ENCODE assay signal across 8 mouse cellular contexts in genomic region chr3:21936616-21937015, GRCm38 (mm10).
DNase-seq lines count a peak whose midpoint lies in the region; ATAC-seq and TF ChIP-seq lines count a peak whose summit lies in the region.

No protein-coding gene starts in this region.

- H3K27ac ChIP-seq in kidney, embryonic 16.5 days (ENCODE audit: low read length): 0 out of 2 replicates have a peak overlapping the region, but pooled peaks have one; percentile 26
- H3K27ac ChIP-seq in forebrain, embryonic 14.5 days (ENCODE audit: low read depth, low read length): peak overlapping the region; percentile 88; the same call in 1 of the 2 replicates
- H3K27ac ChIP-seq in small intestine, adult 2 months (ENCODE audit: insufficient read depth, low read depth, low read length): peak overlapping the region; percentile 18; the same call in 1 of the 2 replicates

- peak overlapping the region; percentile 52 for H3K4me2 ChIP-seq in kidney, embryonic 16.5 days (replicated peaks; ENCODE audit: low read depth, low read length)
- H3K4me2 ChIP-seq in forebrain, embryonic 14.5 days (ENCODE audit: low read length): peak overlapping the region; percentile 50

- TF ChIP-seq CTCF in small intestine, adult 2 months (IDR thresholded peaks at IDR 0.05; ENCODE audit: extremely low read depth, insufficient read length, insufficient replicate concordance, low read depth, low read length): no peak

- 28% methylated on average over 8 of the region's 8 CpGs for WGBS in kidney, embryonic 16.5 days
- WGBS in forebrain, embryonic 14.5 days: 11% methylated on average over 8 of the region's 8 CpGs
- 13% methylated on average over 8 of the region's 8 CpGs for WGBS in small intestine, adult 2 months

- no peak for ATAC-seq in kidney, embryonic 16.5 days (ENCODE audit: low FRiP score, low TSS enrichment)
- no peak; the same call in 1 of the 2 replicates for ATAC-seq in forebrain, embryonic 14.5 days

- no peak for TF ChIP-seq POLR2A in small intestine, adult 2 months (IDR thresholded peaks at IDR 0.05; ENCODE audit: low read depth, low read length)

- no peak for DNase-seq in kidney, adult 8-10 months
- peak; percentile 25 for DNase-seq in adipocyte (ENCODE audit: low spot score)
- no peak for DNase-seq in forebrain, embryonic 14.5 days (ENCODE audit: low spot score)
- peak; percentile 18 for DNase-seq in liver
- no peak for DNase-seq in natural killer cell, adult 2 months (ENCODE audit: low spot score in 2 of 2)
- no peak for DNase-seq in c-Kit-positive CD71-positive TER-119-positive erythroid progenitor cells, embryonic 14.5 days (ENCODE audit: low spot score)

- no peaks in the 10 kb centered on the region for H3K36me3 ChIP-seq in kidney, embryonic 16.5 days (ENCODE audit: insufficient read depth, low read length)
- H3K36me3 ChIP-seq in forebrain, embryonic 14.5 days (ENCODE audit: control insufficient read depth, insufficient read depth, low read length): no peaks in the 10 kb centered on the region
- H3K36me3 ChIP-seq in small intestine, adult 2 months (ENCODE audit: control insufficient read depth, insufficient read depth, low read length): no peaks in the 10 kb centered on the region

- no peak overlapping the region for H3K9ac ChIP-seq in kidney, embryonic 16.5 days (replicated peaks; ENCODE audit: low read length)
- H3K9ac ChIP-seq in forebrain, embryonic 14.5 days (ENCODE audit: low read length): peak overlapping the region; percentile 29; the same call in 1 of the 2 replicates

- peaks cover 41% of the 10 kb centered on the region for H3K4me1 ChIP-seq in kidney, embryonic 16.5 days (ENCODE audit: insufficient read depth, low read length)
- H3K4me1 ChIP-seq in forebrain, embryonic 14.5 days (ENCODE audit: control insufficient read depth, insufficient read depth, low read length): peaks cover 28% of the 10 kb centered on the region
- peaks cover 21% of the 10 kb centered on the region for H3K4me1 ChIP-seq in small intestine, adult 2 months (ENCODE audit: control insufficient read depth, insufficient read depth, insufficient read length, low read length)

- no peak overlapping the region for H3K4me3 ChIP-seq in kidney, embryonic 16.5 days (ENCODE audit: low read length)
- H3K4me3 ChIP-seq in forebrain, embryonic 14.5 days (ENCODE audit: low read depth, low read length): no peak overlapping the region
- H3K4me3 ChIP-seq in small intestine, adult 2 months (ENCODE audit: low read depth, low read length): no peak overlapping the region

- no peaks in the 10 kb centered on the region for H3K9me3 ChIP-seq in kidney, embryonic 16.5 days (ENCODE audit: low read length)
- no peaks in the 10 kb centered on the region for H3K9me3 ChIP-seq in forebrain, embryonic 14.5 days (replicated peaks; ENCODE audit: control insufficient read depth, low read length)

- H3K27me3 ChIP-seq in kidney, embryonic 16.5 days (ENCODE audit: insufficient read depth, low read length): no peaks in the 10 kb centered on the region
- H3K27me3 ChIP-seq in forebrain, embryonic 14.5 days (replicated peaks; ENCODE audit: control insufficient read depth, insufficient read depth, low read length): no peaks in the 10 kb centered on the region
- H3K27me3 ChIP-seq in small intestine, adult 2 months (ENCODE audit: control insufficient read depth, insufficient read depth, low read length): no peaks in the 10 kb centered on the region

Comparison
In these comparisons a context has a peak if more than half of its experiments do, and no peak if none do; other contexts are left out.
1. H3K27ac ChIP-seq: peak in every context shown above with its lines; median percentile 88 in forebrain, embryonic 14.5 days; 26 in kidney, embryonic 16.5 days; 18 in small intestine, adult 2 months.
2. DNase-seq: peak in adipocyte (single experiment) and liver (single experiment); none in kidney, adult 8-10 months (0 of 2), forebrain, embryonic 14.5 days (single experiment), natural killer cell, adult 2 months (0 of 2) and c-Kit-positive CD71-positive TER-119-positive erythroid progenitor cells, embryonic 14.5 days (single experiment).